Mouse (Mus musculus) cortical plate, adult 2 months (tissue): ENCODE measurements at regions not wholly inside any gene's neighbourhood (a gene's known extent, or its start where the extent isn't known, plus 50 kb on each side); places are given as distances from the start of the nearest gene placed in this dataset.

Experiments used
- CTCF ChIP-seq: fragments of 200-500 bp; IDR thresholded peaks from 2 replicates; pipeline ENCODE4 v1.5.1; 2011; ENCODE audit warnings: mild to moderate bottlenecking, control low read depth, low read length; ENCODE audit not compliant: insufficient read depth; ENCODE audit errors: extremely low read depth
- POLR2A ChIP-seq: fragments of 200-500 bp; IDR thresholded peaks from 2 replicates; pipeline ENCODE4 v1.6.1; 2011; ENCODE audit warnings: mild to moderate bottlenecking, low read length, control low read depth; ENCODE audit not compliant: insufficient read depth; ENCODE audit errors: extremely low read depth

- TF ChIP-seq CTCF (no peak), POLR2A (no peak)
Observed at GRCm38 (mm10) chr12:12590753-12591291, 328.9 kb downstream of the Fam49a start.
